Mouse (Mus musculus): ENCODE measurements at regions not wholly inside any gene's neighbourhood (a gene's known extent, or its start where the extent isn't known, plus 50 kb on each side); places are given as distances from the start of the nearest gene placed in this dataset.

GRCm38 (mm10) chr1:76638010-76638400, 876.9 kb downstream of the Epha4 start:
- DNase-seq (ENCODE audit: low spot score in 2 of 2), result peak in 1 of 2 experiments; percentile 27

DNA sequence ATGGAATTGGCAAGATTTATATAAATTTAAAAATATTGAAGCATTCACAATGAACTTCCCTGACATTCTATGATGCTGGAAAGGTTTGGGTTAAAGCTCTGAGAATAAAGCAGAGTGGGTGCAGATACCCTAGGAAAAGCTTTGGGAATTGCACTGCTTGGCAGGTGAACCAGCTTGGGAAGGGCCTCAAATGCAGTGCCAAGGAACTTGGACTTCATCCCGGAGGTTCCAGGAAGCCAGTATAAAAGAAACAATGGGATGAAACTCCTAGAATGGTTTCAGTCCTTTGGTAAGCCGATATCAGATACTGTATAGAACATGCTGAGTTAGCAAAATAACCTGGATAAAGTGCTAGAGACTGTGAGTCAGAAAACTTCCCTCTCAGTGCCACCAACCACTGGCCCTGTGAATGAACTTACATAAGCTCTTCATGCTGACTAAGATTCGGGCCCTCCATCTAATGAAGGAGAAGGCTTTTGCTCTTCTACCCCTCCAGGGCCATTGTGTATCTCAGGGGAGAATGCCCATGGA, 873.6 kb downstream of the Epha4 start:
- peak in 1 of 2 experiments; percentile 20 for DNase-seq (ENCODE audit: low spot score in 2 of 2)

DNA sequence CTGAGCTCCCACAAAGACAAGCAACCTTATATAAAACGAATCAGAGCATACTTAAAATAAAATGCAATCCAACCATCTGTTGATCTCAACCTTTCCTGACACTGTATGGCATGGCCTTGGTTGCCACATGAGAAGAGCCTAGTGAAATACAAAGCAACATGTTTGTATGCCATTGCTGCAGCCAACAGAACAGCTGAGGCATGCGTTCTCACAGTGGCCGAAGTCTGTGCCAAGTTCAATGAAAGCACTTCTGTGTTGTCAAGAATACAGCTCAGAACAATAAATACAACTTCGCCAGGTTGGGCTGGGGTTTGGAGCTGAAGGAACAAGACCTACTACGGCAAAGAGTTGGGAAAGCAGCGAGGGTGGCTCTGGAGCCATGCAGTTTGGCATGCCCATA, 872.2 kb downstream of the Epha4 start:
- no peak for DNase-seq (ENCODE audit: low spot score in 2 of 2)

- DNase-seq (ENCODE audit: low spot score in 2 of 2), result no peak
Observed at GRCm38 (mm10) chr1:76644895-76645294, 870.0 kb downstream of the Epha4 start.

- DNase-seq (ENCODE audit: low spot score in 2 of 2), result peak; percentile 13 to 31
Observed at GRCm38 (mm10) chr1:76654826-76655225, 860.1 kb downstream of the Epha4 start.

GRCm38 (mm10) chr1:76658228-76658627, 856.7 kb downstream of the Epha4 start:
- DNase-seq (ENCODE audit: low spot score in 2 of 2), result no peak

- no peak for DNase-seq (ENCODE audit: low spot score in 2 of 2)
Observed at GRCm38 (mm10) chr1:76660146-76660545, 854.7 kb downstream of the Epha4 start.

DNA sequence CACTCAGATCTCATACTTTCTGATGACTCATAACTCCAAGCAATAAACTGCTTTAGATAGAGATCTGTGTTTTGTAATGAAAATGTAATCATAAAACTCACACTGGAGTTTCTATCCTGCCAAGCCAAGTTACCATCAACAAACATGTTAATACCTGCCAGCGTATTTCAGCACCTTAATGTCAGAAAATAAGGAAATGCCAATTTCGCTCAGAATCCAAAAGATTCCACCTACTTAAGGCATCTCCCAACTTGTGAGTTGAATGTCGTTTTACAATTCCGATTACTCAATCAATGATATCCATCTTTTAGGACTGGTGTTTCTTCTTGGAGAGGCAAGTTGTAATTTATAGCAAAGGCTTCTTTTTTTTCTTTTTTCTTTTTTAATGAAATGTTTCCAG, 850.5 kb downstream of the Epha4 start:
- DNase-seq (ENCODE audit: low spot score in 2 of 2), result no peak

GRCm38 (mm10) chr1:76676836-76677235, 838.1 kb downstream of the Epha4 start:
- DNase-seq (ENCODE audit: low spot score in 2 of 2), result no peak

- no peak for DNase-seq (ENCODE audit: low spot score in 2 of 2)
Observed at GRCm38 (mm10) chr1:76705556-76705955, 809.3 kb downstream of the Epha4 start.

DNA sequence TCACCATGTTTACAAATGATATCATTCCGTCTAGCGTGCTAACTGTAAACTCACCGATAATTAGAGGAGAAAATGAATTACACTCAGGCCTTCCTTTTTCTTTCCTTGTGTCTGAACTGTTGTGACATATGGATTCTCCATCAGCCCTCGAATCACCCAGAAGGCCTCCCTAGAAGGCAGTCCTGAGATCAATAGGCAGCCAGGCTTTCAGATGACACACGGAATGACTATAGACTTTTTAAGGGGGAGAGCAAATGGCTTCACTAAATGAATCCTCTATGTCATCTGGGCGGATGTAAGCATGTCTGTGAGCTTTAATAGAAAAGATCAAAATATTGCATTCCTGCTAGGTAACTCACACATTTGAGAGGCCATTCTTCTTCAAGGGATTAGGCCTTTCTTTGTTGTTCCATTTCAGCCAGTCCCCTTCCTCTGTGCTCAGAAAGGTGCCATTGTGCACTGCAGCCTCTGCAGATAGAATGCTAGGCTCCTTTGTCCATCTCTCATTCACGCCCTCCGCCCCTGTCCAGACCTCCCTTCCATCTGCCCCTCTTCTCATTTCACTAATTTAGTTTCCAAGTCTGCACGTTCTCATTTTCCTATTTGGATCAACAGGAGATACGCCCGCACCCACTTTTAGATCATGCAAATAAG, 797.1 kb downstream of the Epha4 start:
- DNase-seq (ENCODE audit: low spot score in 2 of 2), result no peak

- no peak for DNase-seq (ENCODE audit: low spot score in 2 of 2)
Observed at GRCm38 (mm10) chr1:76724453-76724852, 790.4 kb downstream of the Epha4 start.

GRCm38 (mm10) chr1:76737003-76737402, 777.9 kb downstream of the Epha4 start:
- DNase-seq (ENCODE audit: low spot score in 2 of 2), result no peak

- peak in 1 of 2 experiments; percentile 15 for DNase-seq (ENCODE audit: low spot score in 2 of 2)
Observed at GRCm38 (mm10) chr1:76737663-76738062, 777.2 kb downstream of the Epha4 start.

GRCm38 (mm10) chr1:76772694-76773093, 742.2 kb downstream of the Epha4 start:
- DNase-seq (ENCODE audit: low spot score in 2 of 2), result no peak

- DNase-seq (ENCODE audit: low spot score in 2 of 2), result no peak
Observed at GRCm38 (mm10) chr1:76786871-76787270, 728.0 kb downstream of the Epha4 start.

DNA sequence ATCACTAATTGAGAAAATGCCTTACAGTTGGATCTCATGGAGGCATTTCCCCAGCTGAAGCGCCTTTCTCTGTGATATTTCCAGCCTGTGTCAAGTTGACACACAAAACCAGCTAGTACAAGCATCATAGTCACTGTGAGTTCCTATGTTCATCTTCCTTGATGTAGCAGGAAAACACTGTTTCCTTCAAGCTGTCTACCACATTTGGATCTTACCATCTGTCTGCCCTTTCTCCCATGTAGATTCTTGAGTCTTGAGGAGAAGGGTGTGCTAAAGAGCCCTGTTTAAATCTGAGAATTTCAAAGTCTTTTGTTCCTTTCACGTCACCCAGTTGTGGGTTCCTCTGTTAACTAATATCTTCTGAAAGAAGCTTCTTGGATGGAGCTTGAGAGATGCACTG, 721.5 kb downstream of the Epha4 start:
- no peak for DNase-seq (ENCODE audit: low spot score in 2 of 2)

DNA sequence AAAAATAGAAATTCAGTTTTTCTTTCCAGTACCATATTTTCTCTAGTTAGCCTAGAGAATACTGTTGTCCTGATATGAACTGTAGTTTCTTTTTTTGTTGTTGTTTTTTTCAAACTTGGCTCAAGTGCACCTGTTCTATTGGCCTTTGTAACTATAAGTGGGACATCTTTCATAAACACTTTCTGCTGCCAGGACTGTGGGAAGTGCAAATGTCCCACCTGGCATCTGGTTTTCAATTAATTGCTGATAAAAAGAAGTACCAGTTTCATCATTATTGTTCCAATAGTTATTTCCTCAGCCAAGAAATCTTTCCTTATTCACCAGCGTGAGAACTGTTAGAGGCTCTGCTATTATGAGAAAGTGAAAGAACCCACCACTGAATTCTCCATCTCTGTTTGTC, 695.0 kb downstream of the Epha4 start:
- DNase-seq (ENCODE audit: low spot score in 2 of 2), result no peak

DNA sequence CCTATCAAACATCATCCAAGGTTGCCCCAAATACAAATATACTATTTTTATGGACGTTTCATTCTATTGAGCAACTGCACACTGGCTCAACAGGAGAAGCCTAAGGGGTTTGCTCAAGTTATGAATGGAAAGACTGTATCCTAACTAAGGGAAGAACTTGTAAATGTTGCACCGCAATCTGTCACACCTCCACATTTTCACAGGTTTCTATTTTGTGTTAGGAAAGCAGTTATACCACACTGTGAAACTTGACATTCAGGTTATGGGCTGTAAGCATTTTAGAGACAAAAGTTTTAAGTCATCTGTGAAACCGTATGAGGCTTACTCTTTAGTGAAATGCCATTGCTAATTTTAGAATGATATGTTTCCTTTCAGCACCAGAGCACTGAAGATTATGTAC, 693.3 kb downstream of the Epha4 start:
- no peak for DNase-seq (ENCODE audit: low spot score in 2 of 2)

DNA sequence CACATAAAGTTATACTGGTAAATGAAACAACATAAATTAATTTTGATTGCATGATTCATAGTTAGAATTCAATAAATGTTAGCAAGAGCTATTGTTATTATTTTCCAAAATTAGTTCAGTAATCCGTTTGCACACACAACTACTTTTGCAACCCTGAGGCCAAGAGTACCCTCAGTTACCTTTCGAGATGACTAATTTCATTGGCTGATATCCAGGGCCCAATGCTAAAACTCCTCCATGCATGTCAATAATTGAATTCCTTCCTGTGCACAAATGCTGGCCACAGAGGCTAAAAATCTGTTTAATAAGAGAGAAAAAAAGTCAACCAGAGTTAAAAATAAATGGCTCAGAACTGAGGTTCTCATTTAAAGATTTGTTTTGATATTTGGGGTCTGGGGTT, 685.2 kb downstream of the Epha4 start:
- no peak for DNase-seq (ENCODE audit: low spot score in 2 of 2)

GRCm38 (mm10) chr1:76832311-76832710, 682.6 kb downstream of the Epha4 start:
- no peak for DNase-seq (ENCODE audit: low spot score in 2 of 2)

GRCm38 (mm10) chr1:76835028-76835683, 679.7 kb downstream of the Epha4 start:
- DNase-seq (ENCODE audit: low spot score in 2 of 2), result no peak

DNA sequence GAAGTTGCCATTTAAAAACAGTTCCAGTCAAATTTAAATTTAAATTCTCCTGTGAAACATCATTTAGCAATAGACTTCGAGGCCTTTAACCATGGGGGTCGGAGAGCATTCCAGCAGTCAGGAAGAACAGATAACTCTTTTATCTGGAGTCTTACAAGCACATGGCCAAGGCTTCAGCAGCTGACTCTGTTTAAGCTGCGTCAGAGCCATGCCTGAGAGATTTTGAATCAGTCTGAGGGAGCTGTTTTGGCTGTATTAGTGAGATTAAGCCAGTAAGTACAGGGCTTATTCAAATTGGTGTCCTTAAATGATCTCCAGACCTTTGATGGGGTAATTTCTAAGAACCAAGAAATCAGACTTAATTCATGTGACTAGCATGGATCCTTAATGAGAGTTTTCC, 665.5 kb downstream of the Epha4 start:
- DNase-seq (ENCODE audit: low spot score in 2 of 2), result no peak

Measured in layer of hippocampus, postnatal 10 days (tissue).